ENCODE assay signal across 9 mouse cellular contexts in genomic region chr13:60427755-60428385, GRCm38 (mm10).
DNase-seq lines count a peak whose midpoint lies in the region; ATAC-seq lines count a peak whose summit lies in the region.
"Had no signal": no experiment of that assay in that cellular context is flagged by ENCODE, and none has a peak within 500 bp of the region (broad histone marks: within the 10 kb centered on the region; RNA-seq: fewer than 3 reads in every experiment).

No protein-coding gene starts in this region.

- no peak overlapping the region for H3K4me3 ChIP-seq in hindbrain, embryonic 12.5 days
- H3K4me3 ChIP-seq in hindbrain, embryonic 14.5 days (replicated peaks; ENCODE audit: low read length), result no peak overlapping the region
- H3K4me3 ChIP-seq in forebrain, embryonic 14.5 days (ENCODE audit: low read depth, low read length), result no peak overlapping the region
- no peak overlapping the region for H3K4me3 ChIP-seq in neural tube, embryonic 12.5 days

- no peak for DNase-seq in hindbrain, embryonic 14.5 days (ENCODE audit: low spot score)
- DNase-seq in forebrain, embryonic 14.5 days (ENCODE audit: low spot score), result no peak
- DNase-seq in kidney, adult 18-20 months, result peak; percentile 15
- DNase-seq in layer of hippocampus, adult 9-11 months, result no peak
- DNase-seq in cerebellum, postnatal 4 days (ENCODE audit: low spot score in 2 of 2), result no peak

- H3K27me3 ChIP-seq in hindbrain, embryonic 12.5 days, result no peaks in the 10 kb centered on the region; the same call in 1 of the 2 replicates
- no peaks in the 10 kb centered on the region for H3K27me3 ChIP-seq in hindbrain, embryonic 14.5 days (ENCODE audit: control insufficient read depth, insufficient read depth, low read length)
- H3K27me3 ChIP-seq in forebrain, embryonic 14.5 days (replicated peaks; ENCODE audit: control insufficient read depth, insufficient read depth, low read length), result no peaks in the 10 kb centered on the region
- no peaks in the 10 kb centered on the region for H3K27me3 ChIP-seq in neural tube, embryonic 12.5 days (replicated peaks)

- H3K27ac ChIP-seq in hindbrain, embryonic 12.5 days, result no peak overlapping the region
- no peak overlapping the region for H3K27ac ChIP-seq in hindbrain, embryonic 14.5 days
- H3K27ac ChIP-seq in forebrain, embryonic 14.5 days (ENCODE audit: low read depth, low read length), result no peak overlapping the region
- no peak overlapping the region for H3K27ac ChIP-seq in neural tube, embryonic 12.5 days

- peaks cover 12% of the 10 kb centered on the region for H3K4me1 ChIP-seq in hindbrain, embryonic 12.5 days
- peaks cover 5% of the 10 kb centered on the region; the same call in 1 of the 2 replicates for H3K4me1 ChIP-seq in hindbrain, embryonic 14.5 days (replicated peaks; ENCODE audit: control insufficient read depth, insufficient read depth, low read length)
- peaks cover 4% of the 10 kb centered on the region; the same call in 1 of the 2 replicates for H3K4me1 ChIP-seq in forebrain, embryonic 14.5 days (ENCODE audit: control insufficient read depth, insufficient read depth, low read length)
- peaks cover 9% of the 10 kb centered on the region for H3K4me1 ChIP-seq in neural tube, embryonic 12.5 days

- peak overlapping the region; percentile 32 for H3K4me2 ChIP-seq in hindbrain, embryonic 12.5 days (replicated peaks)
- no peak overlapping the region; the same call in 1 of the 2 replicates for H3K4me2 ChIP-seq in hindbrain, embryonic 14.5 days (replicated peaks)
- peak overlapping the region; percentile 18; the same call in 1 of the 2 replicates for H3K4me2 ChIP-seq in forebrain, embryonic 14.5 days (ENCODE audit: low read length)
- H3K4me2 ChIP-seq in neural tube, embryonic 12.5 days (replicated peaks), result peak overlapping the region; percentile 38

- H3K9me3 ChIP-seq in hindbrain, embryonic 12.5 days (replicated peaks), result no peaks in the 10 kb centered on the region; the same call in 1 of the 2 replicates
- 0 out of 2 replicates have a peak, but pooled peaks cover under 1% of the 10 kb centered on the region for H3K9me3 ChIP-seq in hindbrain, embryonic 14.5 days (ENCODE audit: control insufficient read depth, low read length)
- 0 out of 2 replicates have a peak, but pooled peaks cover under 1% of the 10 kb centered on the region for H3K9me3 ChIP-seq in forebrain, embryonic 14.5 days (replicated peaks; ENCODE audit: control insufficient read depth, low read length)
- peaks cover under 1% of the 10 kb centered on the region; the same call in 1 of the 2 replicates for H3K9me3 ChIP-seq in neural tube, embryonic 12.5 days

- WGBS in hindbrain, embryonic 12.5 days, result 25% methylated on average over 12 of the region's 12 CpGs
- 22% methylated on average over 12 of the region's 12 CpGs for WGBS in hindbrain, embryonic 14.5 days
- WGBS in forebrain, embryonic 14.5 days, result 28% methylated on average over 12 of the region's 12 CpGs
- 22% methylated on average over 12 of the region's 12 CpGs for WGBS in neural tube, embryonic 12.5 days

- no peaks in the 10 kb centered on the region for H3K36me3 ChIP-seq in hindbrain, embryonic 12.5 days
- H3K36me3 ChIP-seq in hindbrain, embryonic 14.5 days (replicated peaks; ENCODE audit: control insufficient read depth, insufficient read depth), result no peaks in the 10 kb centered on the region
- H3K36me3 ChIP-seq in forebrain, embryonic 14.5 days (ENCODE audit: control insufficient read depth, insufficient read depth, low read length), result no peaks in the 10 kb centered on the region
- no peaks in the 10 kb centered on the region for H3K36me3 ChIP-seq in neural tube, embryonic 12.5 days
- H3K36me3 ChIP-seq: G1E had no signal

- H3K9ac ChIP-seq in hindbrain, embryonic 12.5 days, result no peak overlapping the region
- H3K9ac ChIP-seq in hindbrain, embryonic 14.5 days, result no peak overlapping the region
- no peak overlapping the region for H3K9ac ChIP-seq in forebrain, embryonic 14.5 days (ENCODE audit: low read length)
- H3K9ac ChIP-seq in neural tube, embryonic 12.5 days, result no peak overlapping the region

- no peak for ATAC-seq in hindbrain, embryonic 12.5 days (ENCODE audit: low FRiP score)
- ATAC-seq in hindbrain, embryonic 14.5 days (ENCODE audit: low FRiP score), result no peak
- ATAC-seq in forebrain, embryonic 14.5 days, result no peak
- ATAC-seq in neural tube, embryonic 12.5 days (ENCODE audit: low FRiP score, low read depth), result no peak
- no peak for ATAC-seq in inflammation-experienced regulatory T-cells, adult 6 months
